Mouse (Mus musculus) bone marrow macrophage, adult 2 months (primary cell): ENCODE measurements around the gene 1700011L22Rik.

Experiments used
- CTCF ChIP-seq: IDR thresholded peaks from 2 replicates; pipeline ENCODE4 v1.5.1; 2012; ENCODE audit warnings: low read depth, mild to moderate bottlenecking, low read length, moderate library complexity
- POLR2A ChIP-seq: IDR thresholded peaks from 2 replicates; pipeline ENCODE4 v1.6.1; 2012; ENCODE audit warnings: mild to moderate bottlenecking, low read depth, low read length, borderline replicate concordance

DNA sequence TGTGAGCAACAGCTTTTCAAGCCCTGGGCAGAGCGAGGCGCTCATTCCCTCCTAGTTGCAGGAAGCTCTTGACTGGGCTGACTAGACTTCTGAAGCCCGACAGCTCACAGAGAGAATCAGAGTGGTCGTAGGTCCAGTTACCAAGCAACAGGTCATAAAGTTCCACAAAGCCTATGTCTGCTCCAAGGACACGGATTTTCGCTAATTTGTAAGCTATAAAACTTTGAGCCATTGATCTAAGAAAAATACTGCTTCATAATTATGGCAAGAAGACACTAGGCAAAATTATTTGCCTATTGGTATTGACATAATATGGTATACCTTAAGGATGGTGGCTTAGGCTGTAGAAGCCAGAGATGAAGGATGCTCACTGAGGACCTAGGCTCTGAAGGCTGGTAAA is at the start of gene 1700011L22Rik:
- TF ChIP-seq POLR2A = no peak
- no peak for TF ChIP-seq CTCF
